Mouse (Mus musculus) cortical plate, adult 2 months (tissue): ENCODE measurements at regions not wholly inside any gene's neighbourhood (a gene's known extent, or its start where the extent isn't known, plus 50 kb on each side); places are given as distances from the start of the nearest gene placed in this dataset.

Experiments
- H3K27ac ChIP-seq: fragments of 200-500 bp; 2 replicates; pipeline ENCODE4 v1.5.1; 2012; ENCODE audit warnings: low read length, control low read depth, inconsistent platforms; ENCODE audit not compliant: insufficient read depth
- H3K4me1 ChIP-seq: fragments of 200-500 bp; 2 replicates; pipeline ENCODE4 v1.6.1; 2011; ENCODE audit warnings: low read length; ENCODE audit not compliant: control insufficient read depth, insufficient read depth
- H3K4me3 ChIP-seq: fragments of 200-500 bp; 2 replicates; pipeline ENCODE4 v1.5.1; 2011; ENCODE audit warnings: mild to moderate bottlenecking, low read length, control low read depth; ENCODE audit not compliant: insufficient read depth
- CTCF ChIP-seq: fragments of 200-500 bp; IDR thresholded peaks from 2 replicates; pipeline ENCODE4 v1.5.1; 2011; ENCODE audit warnings: mild to moderate bottlenecking, control low read depth, low read length; ENCODE audit not compliant: insufficient read depth; ENCODE audit errors: extremely low read depth
- POLR2A ChIP-seq: fragments of 200-500 bp; IDR thresholded peaks from 2 replicates; pipeline ENCODE4 v1.6.1; 2011; ENCODE audit warnings: mild to moderate bottlenecking, low read length, control low read depth; ENCODE audit not compliant: insufficient read depth; ENCODE audit errors: extremely low read depth

DNA sequence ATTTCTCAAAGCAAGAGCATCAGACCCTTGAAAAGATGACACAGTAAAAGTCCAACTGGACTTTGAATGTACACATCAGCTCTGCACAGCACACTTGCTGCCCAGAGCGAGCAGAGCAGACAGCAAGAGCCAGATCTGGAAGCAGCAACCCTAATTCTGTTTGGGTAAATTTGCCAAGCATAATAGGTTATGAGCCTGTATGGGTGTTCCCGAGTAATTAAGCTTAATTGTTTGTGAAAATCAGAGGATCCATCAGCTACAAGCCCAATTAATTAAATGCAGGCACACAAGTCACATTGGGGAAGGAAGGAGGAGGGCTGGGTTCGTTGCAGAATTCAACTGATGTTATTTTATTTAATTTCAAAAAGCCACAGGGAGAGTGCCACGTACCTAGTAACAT lies 113.9 kb upstream of the Msx2 start:
- H3K27ac ChIP-seq, result no peak overlapping the region
- no peak overlapping the region for H3K4me3 ChIP-seq
- no peak for TF ChIP-seq POLR2A
- TF ChIP-seq CTCF, result no peak
- no peaks in the 10 kb centered on the region; the same call in 1 of the 2 replicates for H3K4me1 ChIP-seq

DNA sequence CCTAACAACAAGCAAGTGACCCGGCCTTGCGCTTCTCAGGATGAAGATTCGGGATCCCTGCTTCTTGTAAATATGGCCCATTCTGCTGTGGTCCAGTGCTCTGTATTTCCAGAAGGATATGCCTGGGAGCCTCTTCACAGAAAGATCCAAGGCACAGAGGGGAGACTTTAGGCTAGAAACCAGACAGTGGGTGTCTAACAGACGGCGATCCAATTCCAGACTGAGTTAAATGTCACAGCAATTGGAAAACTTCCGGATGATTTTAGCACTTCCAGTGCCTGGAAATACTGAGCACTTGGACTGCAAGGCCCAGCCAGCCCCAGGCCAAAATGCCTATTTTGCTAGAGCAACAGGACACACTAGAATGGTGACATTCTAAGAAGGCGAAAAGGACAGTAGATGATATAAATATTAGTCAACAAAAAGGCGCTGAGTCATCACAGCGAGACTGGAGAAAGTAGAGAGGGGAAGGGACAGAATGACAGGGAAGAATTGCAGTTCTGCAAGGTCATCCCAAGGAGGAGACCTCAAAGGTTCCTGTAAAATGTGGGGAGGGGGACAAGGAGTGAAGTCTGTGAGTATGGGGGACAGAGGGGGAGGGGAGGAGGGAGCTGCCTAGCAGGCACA lies 111.7 kb upstream of the Msx2 start:
- Histone ChIP-seq H3K4me3 (no peak overlapping the region), H3K4me1 (no peaks in the 10 kb centered on the region; the same call in 1 of the 2 replicates), H3K27ac (no peak overlapping the region)
- TF ChIP-seq POLR2A, result no peak
- no peak for TF ChIP-seq CTCF

DNA sequence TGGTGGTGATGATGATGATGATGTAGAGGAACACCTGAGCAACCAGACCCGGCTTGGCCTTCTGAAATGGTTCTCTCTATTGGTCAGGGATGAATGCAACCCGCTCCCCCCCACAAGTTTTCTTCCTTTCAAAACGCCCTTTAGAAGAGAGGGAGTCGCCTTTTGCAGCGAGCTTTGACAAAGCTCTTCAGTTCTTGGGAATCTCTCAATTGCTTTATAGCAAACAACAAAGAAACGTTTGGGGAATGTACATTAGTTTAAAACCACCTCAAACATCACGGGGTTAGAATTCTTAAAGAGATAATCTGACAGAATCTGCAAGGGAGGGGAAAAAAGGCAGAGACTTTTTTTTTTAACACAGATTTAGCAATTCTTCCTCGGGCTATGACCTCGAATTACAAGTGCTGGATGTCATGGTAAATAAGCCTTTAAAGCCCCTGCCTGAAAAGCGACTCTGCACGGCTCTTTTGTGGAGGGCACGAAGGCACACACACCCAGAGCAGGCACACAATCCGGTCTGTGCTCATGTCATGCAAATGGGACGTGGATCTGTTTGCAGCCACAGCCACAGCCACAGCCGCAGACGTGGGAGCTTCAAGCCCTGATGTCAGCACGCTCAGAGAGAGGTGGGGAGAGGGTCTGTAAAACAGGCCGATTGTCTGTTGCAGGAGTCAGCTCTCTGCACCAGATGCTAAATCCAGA lies 81.2 kb upstream of the Msx2 start:
- TF ChIP-seq CTCF (no peak), POLR2A (no peak)
- Histone ChIP-seq H3K4me3 (no peak overlapping the region), H3K27ac (no peak overlapping the region), H3K4me1 (no peaks in the 10 kb centered on the region; the same call in 1 of the 2 replicates)

DNA sequence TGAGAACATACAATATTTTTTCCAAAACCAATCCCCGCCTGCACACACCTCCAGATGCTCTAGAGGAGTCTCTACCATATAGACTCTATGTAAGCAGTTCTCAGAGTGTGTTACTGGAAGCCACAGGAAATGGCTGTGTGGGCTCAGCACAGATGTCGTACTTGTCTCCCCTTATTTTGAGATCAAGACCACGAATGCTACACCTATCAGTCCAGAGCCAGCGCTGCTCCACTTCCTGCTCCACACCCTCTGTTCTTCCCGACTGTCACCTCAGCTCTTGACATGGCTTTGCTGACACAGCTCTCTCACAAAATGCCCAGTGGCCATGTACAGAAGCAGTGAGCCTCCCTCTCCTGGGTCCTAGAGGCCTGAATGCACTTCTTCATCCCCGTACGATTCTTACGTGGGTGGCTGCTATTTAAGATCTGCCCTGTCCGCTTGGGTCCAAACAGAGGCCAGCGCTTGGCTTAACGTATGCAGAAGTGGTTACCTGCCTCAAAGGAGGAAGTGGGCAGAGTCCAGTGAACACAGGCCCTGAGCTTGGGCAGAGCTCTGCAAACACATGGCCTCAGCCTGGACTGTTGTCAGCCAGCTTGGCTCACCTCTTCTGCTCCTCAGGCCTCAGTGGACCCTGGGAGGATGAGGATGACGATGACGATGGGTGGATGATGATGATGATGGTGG lies 80.5 kb upstream of the Msx2 start:
- Histone ChIP-seq H3K27ac (no peak overlapping the region), H3K4me1 (no peaks in the 10 kb centered on the region; the same call in 1 of the 2 replicates), H3K4me3 (no peak overlapping the region)
- TF ChIP-seq POLR2A (no peak), CTCF (no peak)

DNA sequence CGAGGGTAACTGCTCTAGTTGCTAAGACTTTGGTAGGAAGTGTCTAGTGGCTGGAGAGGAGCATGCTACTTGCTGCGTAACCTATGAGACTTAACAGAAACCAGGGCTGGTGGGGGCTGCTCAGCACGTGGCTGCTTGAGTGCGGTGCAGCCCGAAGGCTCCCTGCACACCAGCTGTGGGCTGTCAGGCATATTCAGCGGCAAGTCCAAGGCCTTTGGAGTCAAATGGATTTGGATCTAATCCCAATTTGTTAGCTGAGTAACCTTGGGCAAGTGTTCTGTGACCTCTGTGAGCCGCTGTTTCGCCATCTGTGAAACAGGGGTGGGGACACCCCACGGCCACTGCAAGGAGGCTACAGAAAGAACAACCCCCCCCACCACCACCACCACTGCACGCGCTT lies 75.5 kb upstream of the Msx2 start:
- TF ChIP-seq CTCF, result no peak
- TF ChIP-seq POLR2A, result no peak
- Histone ChIP-seq H3K27ac (no peak overlapping the region), H3K4me1 (no peaks in the 10 kb centered on the region; the same call in 1 of the 2 replicates), H3K4me3 (no peak overlapping the region)

DNA sequence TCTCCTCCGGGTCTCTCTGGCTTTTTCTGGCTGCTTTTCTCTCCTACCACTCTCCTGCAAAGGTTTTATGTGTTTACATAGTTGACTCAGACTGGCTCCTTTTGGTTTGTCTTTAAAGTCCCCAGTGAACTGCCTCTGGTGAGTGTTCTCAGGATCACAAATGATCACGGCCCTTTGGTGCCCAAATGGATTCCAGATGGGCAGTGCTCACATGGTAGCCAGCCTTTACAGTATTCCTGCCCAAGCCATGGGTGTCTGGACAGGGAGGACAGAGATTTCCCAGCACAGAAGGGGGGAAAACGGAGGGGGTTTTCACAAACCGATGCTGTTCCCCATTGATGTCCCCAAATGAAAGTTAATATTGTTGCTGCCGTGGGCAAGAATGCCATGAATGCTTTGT lies 70.4 kb upstream of the Msx2 start:
- TF ChIP-seq POLR2A, result no peak
- no peak for TF ChIP-seq CTCF
- Histone ChIP-seq H3K27ac (no peak overlapping the region), H3K4me3 (no peak overlapping the region), H3K4me1 (no peaks in the 10 kb centered on the region)

DNA sequence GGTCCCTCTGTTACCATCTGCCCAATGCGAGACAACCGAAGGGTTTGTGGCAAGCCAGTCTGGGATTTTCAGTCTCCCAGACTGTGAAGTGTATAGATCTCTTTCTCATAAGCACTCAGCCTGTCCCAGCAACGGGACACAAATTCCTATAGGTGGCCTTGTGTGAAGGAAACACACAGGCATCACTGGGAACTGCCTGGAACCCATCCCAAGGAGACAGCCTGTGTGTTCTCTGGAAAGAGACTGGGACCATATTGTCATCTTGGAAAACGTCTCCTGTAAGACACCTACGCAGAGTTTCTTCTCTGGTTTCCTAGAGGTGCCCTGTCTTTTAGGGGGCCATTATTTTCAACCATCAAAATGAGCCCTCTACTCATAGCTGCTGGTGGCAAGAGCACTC lies 66.9 kb upstream of the Msx2 start:
- no peak overlapping the region for H3K4me3 ChIP-seq
- TF ChIP-seq CTCF (no peak), POLR2A (no peak)
- H3K27ac ChIP-seq, result no peak overlapping the region
- no peaks in the 10 kb centered on the region for H3K4me1 ChIP-seq

DNA sequence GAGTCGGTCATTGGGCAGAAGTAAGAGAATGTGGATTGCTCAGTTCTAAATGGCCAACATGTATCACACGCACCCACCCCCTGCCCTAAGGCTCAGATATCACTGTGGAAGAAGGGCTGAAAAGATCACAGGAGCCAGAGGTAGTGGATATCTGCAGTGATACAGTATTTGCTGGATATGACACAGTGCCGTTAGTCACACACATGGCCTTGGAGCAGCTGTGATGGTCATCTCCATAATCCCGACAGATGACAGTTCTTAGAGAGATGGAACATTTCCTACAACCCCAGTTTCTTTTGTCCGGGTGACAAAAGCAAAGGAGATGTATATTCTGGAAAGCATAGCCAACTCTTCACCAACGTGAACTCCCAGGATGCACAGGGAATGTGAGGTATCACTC lies 65.1 kb upstream of the Msx2 start:
- Histone ChIP-seq H3K4me1 (no peaks in the 10 kb centered on the region), H3K27ac (no peak overlapping the region), H3K4me3 (no peak overlapping the region)
- TF ChIP-seq CTCF (no peak), POLR2A (no peak)

DNA sequence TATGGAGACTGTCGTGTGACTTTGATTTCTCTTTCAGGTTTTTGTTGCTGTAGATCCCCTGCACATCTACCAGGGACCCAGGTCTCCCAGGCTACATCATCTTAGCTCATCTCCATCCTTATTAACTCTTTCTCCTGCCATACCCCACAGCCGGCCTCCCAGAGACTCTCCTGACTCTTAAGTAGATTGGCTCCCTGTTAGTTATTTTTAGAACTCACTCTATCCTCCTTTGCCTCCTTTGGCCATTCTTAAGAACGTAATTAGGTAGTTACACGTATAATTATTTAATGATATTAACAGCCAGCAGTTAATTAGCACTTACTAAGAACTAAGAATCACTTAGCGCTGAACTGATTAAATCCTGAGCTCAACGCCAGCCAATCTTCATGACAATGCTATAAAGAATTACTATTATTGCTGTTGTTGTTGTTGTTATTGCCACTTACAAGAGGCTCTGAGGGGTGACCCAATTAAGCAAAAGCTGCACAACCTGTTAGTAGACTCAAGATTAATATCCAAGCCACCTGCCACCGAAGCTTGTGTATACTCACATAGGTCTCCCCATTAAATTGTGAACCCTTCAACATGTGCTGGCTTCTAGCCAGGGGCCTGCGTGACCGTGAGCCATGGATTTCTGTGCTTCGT lies 63.0 kb upstream of the Msx2 start:
- no peaks in the 10 kb centered on the region for H3K4me1 ChIP-seq
- no peak overlapping the region for H3K27ac ChIP-seq
- TF ChIP-seq CTCF (no peak), POLR2A (no peak)
- no peak overlapping the region for H3K4me3 ChIP-seq

DNA sequence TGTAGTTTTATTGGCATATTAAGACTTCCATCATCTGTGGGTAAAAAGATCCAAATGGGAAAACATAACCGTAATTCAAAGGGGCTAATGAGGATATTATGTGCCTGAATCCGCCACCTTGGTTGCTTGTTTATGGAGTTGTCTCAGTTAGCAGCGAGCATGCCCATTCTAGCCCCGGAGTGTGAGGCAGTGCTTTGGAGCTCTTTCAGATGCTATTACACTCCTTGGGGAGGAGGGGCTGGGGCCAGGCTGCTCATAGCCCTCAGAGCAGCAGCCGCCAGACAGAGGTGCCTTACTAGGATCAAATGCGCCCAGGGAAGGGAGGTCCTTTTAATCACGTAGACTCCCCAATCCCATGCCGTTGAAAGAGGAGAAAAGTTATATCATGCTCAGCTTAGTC lies 60.9 kb upstream of the Msx2 start:
- Histone ChIP-seq H3K4me3 (no peak overlapping the region), H3K4me1 (no peaks in the 10 kb centered on the region), H3K27ac (no peak overlapping the region)
- TF ChIP-seq CTCF (no peak), POLR2A (no peak)

DNA sequence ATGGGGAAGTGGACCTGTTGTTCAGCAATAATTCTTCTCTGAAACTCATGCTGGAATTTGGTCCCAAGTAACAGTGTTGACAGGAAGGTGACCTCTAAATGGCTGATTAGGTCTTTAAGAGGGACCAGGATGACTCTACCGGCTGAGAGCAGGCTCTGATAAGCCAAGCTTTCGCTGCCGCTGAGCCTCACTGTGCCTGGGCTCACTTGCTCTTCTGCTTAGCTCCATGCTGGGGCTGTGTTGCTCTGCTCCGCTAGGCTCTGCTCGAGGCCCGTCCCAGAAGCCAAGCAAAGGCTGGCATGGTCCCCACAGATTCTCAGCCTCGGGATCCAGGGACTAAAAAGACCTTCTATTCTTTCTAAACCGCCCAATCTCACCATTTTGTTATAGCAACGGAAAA lies 54.0 kb upstream of the Msx2 start:
- no peak overlapping the region for H3K4me3 ChIP-seq
- no peak overlapping the region for H3K27ac ChIP-seq
- H3K4me1 ChIP-seq, result no peaks in the 10 kb centered on the region
- TF ChIP-seq POLR2A, result no peak
